Mouse (Mus musculus) hindbrain, postnatal 0 days (tissue): ENCODE measurements around the gene Tcp11. TPM values are rescaled to one million over a fixed set of nuclear protein-coding genes. Genes with fewer than 3 reads are reported as not detected.

Experiments
- ATAC-seq: fragments of 200-750 bp; cut with Nextera tagmentation; 2 replicates; pipeline ENCODE4 v1.8.0; 2017; ENCODE audit warnings: mild to moderate bottlenecking, moderate TSS enrichment, moderate library complexity
- DNase-seq: peaks from one replicate; pipeline ENCODE4 v3.0.0-alpha.2; 2015; ENCODE audit warnings: low spot score
- H3K27ac ChIP-seq: fragments of 300-500 bp; sonication (generic); 2 replicates; pipeline ENCODE4 v1.5.1; 2014; ENCODE audit warnings: mild to moderate bottlenecking
- H3K27me3 ChIP-seq: fragments of 300-500 bp; sonication (generic); 2 replicates; pipeline ENCODE4 v1.6.1; 2014; ENCODE audit warnings: low read length, mixed read lengths; ENCODE audit not compliant: insufficient read depth
- H3K36me3 ChIP-seq: fragments of 300-500 bp; sonication (generic); 2 replicates; pipeline ENCODE4 v1.6.1; 2014; ENCODE audit warnings: low read length, mixed read lengths; ENCODE audit not compliant: insufficient read depth
- H3K4me1 ChIP-seq: fragments of 300-500 bp; sonication (generic); 2 replicates; pipeline ENCODE4 v1.6.1; 2014; ENCODE audit warnings: antibody characterized with exemption, low read length, mixed read lengths; ENCODE audit not compliant: insufficient read depth
- H3K4me2 ChIP-seq: fragments of 300-500 bp; sonication (generic); 2 replicates; pipeline ENCODE4 v1.6.1; 2014; ENCODE audit warnings: low read depth, mild to moderate bottlenecking, low read length, moderate library complexity, mixed read lengths
- H3K4me3 ChIP-seq: fragments of 300-500 bp; sonication (generic); 2 replicates; pipeline ENCODE4 v1.5.1; 2014; ENCODE audit warnings: low read length
- H3K9ac ChIP-seq: fragments of 300-500 bp; sonication (generic); replicated peaks from 2 replicates; pipeline ENCODE4 v1.6.1; 2014; ENCODE audit warnings: mild to moderate bottlenecking, low read length, moderate library complexity, mixed read lengths
- H3K9me3 ChIP-seq: fragments of 300-500 bp; sonication (generic); 2 replicates; pipeline ENCODE4 v1.6.1; 2016; ENCODE audit warnings: low read length, mixed read lengths
- CTCF ChIP-seq: IDR thresholded peaks from 2 replicates; pipeline ENCODE4 v1.5.1; 2016; ENCODE audit warnings: antibody characterized with exemption, control low read depth, low read depth
- WGBS: fragments of 180-500 bp; shearing (Covaris S2); extraction: QIAGEN DNeasy Blood & Tissue Kit; methylation state at CpG from one replicate; pipeline ENCODE4 v1.1.7; 2014; 5-methylcytosine and 5-hydroxymethylcytosine counted together
- polyA plus RNA-seq: library from polyadenylated mRNA; unstranded; fragments of >200 nt; fragmentation: Nextera tagmentation; extraction: Ambion mirVana; gene quantifications from 2 replicates; pipeline ENCODE4 v1.2.1, GENCODE M21; 2015
- total RNA-seq: library from RNA; depleted of rRNA; stranded (reverse); fragments of >200 nt; gene quantifications from 2 replicates; pipeline ENCODE4 v1.2.3, GENCODE M21; 2014

The Tcp11 gene
- total and polyA plus RNA-seq, 2 experiments from 2014 or later: 1.9 to 3.6 TPM

GRCm38 (mm10) chr17:28067303-28067702 lies 13.1 kb downstream of the Tcp11 start:
- H3K9me3 ChIP-seq: no peaks in the 10 kb centered on the region
- H3K9ac ChIP-seq: no peak overlapping the region
- TF ChIP-seq CTCF: no peak
- no peak for ATAC-seq
- no peaks in the 10 kb centered on the region for H3K4me1 ChIP-seq
- DNase-seq: no peak
- H3K27me3 ChIP-seq: no peaks in the 10 kb centered on the region
- no peak overlapping the region for H3K27ac ChIP-seq
- H3K4me2 ChIP-seq: no peak overlapping the region
- no peaks in the 10 kb centered on the region for H3K36me3 ChIP-seq
- no peak overlapping the region for H3K4me3 ChIP-seq
- WGBS: 72% methylated on average over 4 of the region's 4 CpGs

DNA sequence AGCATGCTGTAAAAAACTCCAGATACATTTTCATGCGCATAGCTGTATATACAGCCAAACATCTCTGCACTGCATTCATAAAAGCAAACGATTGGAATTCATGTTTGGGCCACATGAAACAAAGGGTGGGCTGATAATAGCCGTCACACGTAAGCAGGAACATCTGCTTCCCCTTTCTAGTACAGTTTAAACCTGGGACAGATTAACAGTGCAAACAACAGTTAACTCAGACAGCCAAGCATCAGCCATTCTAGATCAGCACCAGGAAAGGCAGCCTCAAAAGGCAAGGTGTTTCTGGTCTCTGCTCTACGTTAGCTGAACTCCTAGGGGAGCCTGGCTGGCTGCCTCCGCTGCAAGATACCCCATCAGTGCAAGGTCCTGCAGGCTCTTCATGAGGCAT lies 17.3 kb downstream of the Tcp11 start:
- H3K4me1 ChIP-seq: no peaks in the 10 kb centered on the region
- H3K9ac ChIP-seq: no peak overlapping the region
- DNase-seq (no peak), ATAC-seq (no peak)
- H3K27ac ChIP-seq: no peak overlapping the region
- no peaks in the 10 kb centered on the region for H3K27me3 ChIP-seq
- H3K36me3 ChIP-seq: peaks cover 13% of the 10 kb centered on the region
- no peaks in the 10 kb centered on the region for H3K9me3 ChIP-seq
- H3K4me3 ChIP-seq: no peak overlapping the region
- H3K4me2 ChIP-seq: no peak overlapping the region
- WGBS: 73% methylated on average over 6 of the region's 6 CpGs
- no peak for TF ChIP-seq CTCF

GRCm38 (mm10) chr17:28062710-28063109 lies 17.7 kb downstream of the Tcp11 start:
- H3K27me3 ChIP-seq: no peaks in the 10 kb centered on the region
- ATAC-seq (no peak), DNase-seq (no peak)
- no peaks in the 10 kb centered on the region for H3K9me3 ChIP-seq
- TF ChIP-seq CTCF: no peak
- no peaks in the 10 kb centered on the region for H3K4me1 ChIP-seq
- H3K4me2 ChIP-seq: no peak overlapping the region
- H3K36me3 ChIP-seq: peaks cover 13% of the 10 kb centered on the region
- no peak overlapping the region for H3K4me3 ChIP-seq
- no peak overlapping the region for H3K9ac ChIP-seq
- H3K27ac ChIP-seq: no peak overlapping the region
- 68% methylated on average over 7 of the region's 7 CpGs for WGBS

DNA sequence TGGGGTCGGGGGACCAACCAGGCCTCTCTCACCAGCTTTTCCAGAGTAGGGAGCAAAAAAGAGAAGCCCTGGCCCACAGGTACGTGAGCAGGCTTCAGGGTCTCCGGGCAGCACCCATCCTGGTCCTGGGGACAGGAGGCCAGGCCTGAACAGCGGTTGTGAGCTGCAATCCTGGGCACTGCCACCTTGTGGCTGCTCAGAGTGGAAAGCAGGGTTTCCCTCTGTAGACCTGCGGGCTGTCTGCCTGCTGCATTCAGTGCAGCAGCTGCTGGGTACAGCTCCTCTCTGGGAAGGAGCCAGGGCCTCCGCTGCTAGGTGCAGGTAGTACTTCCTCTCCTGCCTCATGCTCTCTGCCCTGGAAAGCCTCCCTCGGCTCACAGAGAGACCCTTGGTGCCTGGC lies 19.0 kb downstream of the Tcp11 start:
- H3K4me3 ChIP-seq: no peak overlapping the region
- peaks cover 13% of the 10 kb centered on the region for H3K36me3 ChIP-seq
- DNase-seq (peak; percentile 79), ATAC-seq (peak; percentile 82)
- H3K4me2 ChIP-seq: no peak overlapping the region
- H3K9me3 ChIP-seq: no peaks in the 10 kb centered on the region
- H3K9ac ChIP-seq: no peak overlapping the region
- peak; percentile 86 for TF ChIP-seq CTCF
- H3K27me3 ChIP-seq: no peaks in the 10 kb centered on the region
- no peaks in the 10 kb centered on the region for H3K4me1 ChIP-seq
- H3K27ac ChIP-seq: no peak overlapping the region
- WGBS: 36% methylated on average over 7 of the region's 7 CpGs

DNA sequence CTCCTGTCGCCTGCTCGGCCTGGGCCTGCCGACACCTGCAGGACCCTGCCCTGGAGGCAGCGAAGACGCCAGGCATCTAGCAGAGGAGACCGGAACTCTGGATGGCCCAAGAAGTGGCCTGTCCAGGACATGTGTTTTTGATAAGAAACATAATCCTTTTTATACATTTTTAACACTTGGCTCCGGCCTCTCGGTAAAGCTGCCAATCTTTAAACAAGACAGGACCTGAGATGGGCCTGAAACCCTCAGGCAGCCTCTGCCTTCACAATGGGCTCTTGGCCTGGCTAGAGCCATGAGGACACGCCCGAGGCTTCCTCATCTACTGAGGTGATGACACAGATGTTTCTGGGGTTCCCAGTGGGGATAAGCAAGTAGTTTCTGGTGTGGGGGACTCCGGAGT lies 19.8 kb downstream of the Tcp11 start:
- peaks cover 13% of the 10 kb centered on the region for H3K36me3 ChIP-seq
- 89% methylated on average over 11 of the region's 11 CpGs for WGBS
- TF ChIP-seq CTCF: no peak
- no peaks in the 10 kb centered on the region for H3K9me3 ChIP-seq
- no peak for DNase-seq
- H3K27me3 ChIP-seq: no peaks in the 10 kb centered on the region
- ATAC-seq: no peak
- no peak overlapping the region for H3K4me2 ChIP-seq
- H3K4me3 ChIP-seq: no peak overlapping the region
- H3K27ac ChIP-seq: no peak overlapping the region
- no peaks in the 10 kb centered on the region for H3K4me1 ChIP-seq
- no peak overlapping the region for H3K9ac ChIP-seq

DNA sequence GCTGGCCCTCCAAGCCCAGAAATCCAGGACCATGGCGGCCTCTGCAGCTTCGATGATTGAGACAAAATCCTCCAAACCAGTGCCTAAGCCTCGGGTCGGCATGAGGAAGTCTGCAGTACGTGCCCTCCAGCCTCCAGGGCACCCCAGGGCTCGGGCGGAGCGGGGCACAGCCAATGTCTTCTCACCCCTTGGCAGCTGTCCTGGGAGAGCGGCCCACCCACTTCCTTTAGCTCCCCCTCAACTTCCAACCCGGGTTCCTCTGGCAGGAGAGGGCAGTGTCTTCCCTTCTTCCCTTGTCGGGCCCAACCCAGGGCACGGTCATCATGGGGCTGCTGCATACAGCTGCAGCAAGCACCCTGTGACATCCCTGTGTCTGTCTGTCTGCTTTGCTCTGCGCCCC lies 22.1 kb downstream of the Tcp11 start:
- Histone ChIP-seq H3K4me3 (no peak overlapping the region), H3K27ac (no peak overlapping the region), H3K9ac (no peak overlapping the region), H3K36me3 (peaks cover 23% of the 10 kb centered on the region), H3K4me2 (no peak overlapping the region), H3K27me3 (no peaks in the 10 kb centered on the region), H3K9me3 (no peaks in the 10 kb centered on the region), H3K4me1 (no peaks in the 10 kb centered on the region)
- no peak for DNase-seq
- no peak for ATAC-seq
- TF ChIP-seq CTCF: no peak
- WGBS: 90% methylated on average over 13 of the region's 13 CpGs

GRCm38 (mm10) chr17:28052293-28052863 lies 28.1 kb downstream of the Tcp11 start:
- no peak for TF ChIP-seq CTCF
- WGBS: 76% methylated on average over 21 of the region's 21 CpGs
- no peaks in the 10 kb centered on the region for H3K4me1 ChIP-seq
- no peak overlapping the region for H3K9ac ChIP-seq
- H3K27me3 ChIP-seq: no peaks in the 10 kb centered on the region
- H3K4me2 ChIP-seq: no peak overlapping the region
- ATAC-seq (no peak), DNase-seq (no peak)
- H3K4me3 ChIP-seq: no peak overlapping the region
- H3K36me3 ChIP-seq: peaks cover 28% of the 10 kb centered on the region
- H3K9me3 ChIP-seq: no peaks in the 10 kb centered on the region
- H3K27ac ChIP-seq: no peak overlapping the region
